ENCODE assay signal across 1 mouse cellular context in the genomic region with DNA sequence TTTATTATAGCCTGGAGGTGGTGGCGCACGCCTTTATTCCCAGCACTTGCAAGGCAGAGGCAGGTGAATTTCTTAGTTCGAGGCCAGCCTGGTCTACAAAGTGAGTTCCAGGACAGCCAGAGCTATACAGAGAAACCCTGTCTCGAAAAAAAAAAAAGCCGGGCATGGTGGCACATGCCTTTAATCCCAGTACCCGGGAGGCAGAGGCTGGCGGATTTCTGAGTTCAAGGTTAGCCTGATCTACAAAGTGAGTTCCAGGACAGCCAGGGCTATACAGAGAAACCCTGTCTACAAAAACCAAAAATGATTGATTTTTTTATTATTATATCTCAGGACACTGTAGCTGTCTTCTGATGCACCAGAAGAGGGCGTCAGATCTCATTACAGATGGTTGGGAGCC. TPM values are rescaled to one million over a fixed set of nuclear protein-coding genes. Genes with fewer than 3 reads are reported as not detected.
"Had no signal": no experiment of that assay in that cellular context is flagged by ENCODE, and none has a peak within 500 bp of the region (broad histone marks: within the 10 kb centered on the region; RNA-seq: fewer than 3 reads in every experiment).

No protein-coding gene starts in this region.

RNA-seq across cellular contexts. Expression of a gene that starts 52.1 kb away (rescaled TPM):
- polyA plus RNA-seq: macrophage had no signal
